Mouse (Mus musculus): ENCODE results near the gene H2-Q7.
"Not testable (repeated sequence)": the region's sequence is repeated elsewhere in the genome, so short reads cannot be mapped to it uniquely, and the experiment has no call there.

Gene H2-Q7

DNA sequence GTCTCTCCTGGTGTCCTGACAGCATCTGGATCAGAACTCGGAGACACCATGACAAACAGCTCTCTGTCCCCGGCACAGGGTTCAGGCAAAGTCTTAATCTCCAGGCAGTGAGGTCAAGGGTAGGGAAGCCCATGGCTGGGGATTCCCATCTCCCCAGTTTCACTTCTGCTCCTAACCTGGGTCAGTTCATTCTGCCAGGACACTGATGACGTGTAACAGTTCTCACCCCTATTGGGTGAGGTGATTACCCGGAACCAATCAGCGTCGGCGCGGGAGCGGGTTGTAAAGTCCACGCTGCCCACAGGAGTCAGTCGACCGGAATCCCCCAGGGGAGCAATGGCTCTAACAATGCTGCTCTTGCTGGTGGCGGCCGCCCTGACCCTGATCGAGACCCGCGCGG lies at the start of gene H2-Q7:
Gene H2-Q7, plus strand, starts transcription at position 271 of the 400 bp plus-strand sequence.
- peak; percentile 32 for DNase-seq (ENCODE audit: low read depth, low spot score)

- DNase-seq (ENCODE audit: low read depth, low spot score), result not testable (repeated sequence)
These were observed 49.2 kb upstream of the H2-Q7 start for GRCm38 (mm10) chr17:35389796-35390195.

DNA sequence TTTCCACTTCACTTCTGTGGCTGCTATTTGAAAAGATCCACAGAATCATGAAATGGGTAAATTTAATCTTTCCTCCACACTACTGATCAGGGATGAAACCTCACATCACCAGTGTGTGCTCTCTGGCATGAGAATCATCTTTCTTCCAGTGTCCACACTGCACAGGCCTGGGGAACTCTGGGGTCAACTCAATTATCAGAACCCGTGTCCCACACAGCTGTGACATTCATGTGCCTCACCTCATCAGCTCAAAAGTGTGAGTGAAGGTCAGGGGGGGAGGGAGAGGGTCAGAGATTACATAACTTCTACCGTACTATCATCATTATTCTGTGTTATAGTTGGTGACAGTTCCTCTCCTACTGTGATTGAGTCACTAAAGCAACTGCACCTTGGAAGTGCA lies 46.3 kb upstream of the H2-Q7 start:
- DNase-seq (ENCODE audit: low read depth, low spot score), result not testable (repeated sequence)

DNA sequence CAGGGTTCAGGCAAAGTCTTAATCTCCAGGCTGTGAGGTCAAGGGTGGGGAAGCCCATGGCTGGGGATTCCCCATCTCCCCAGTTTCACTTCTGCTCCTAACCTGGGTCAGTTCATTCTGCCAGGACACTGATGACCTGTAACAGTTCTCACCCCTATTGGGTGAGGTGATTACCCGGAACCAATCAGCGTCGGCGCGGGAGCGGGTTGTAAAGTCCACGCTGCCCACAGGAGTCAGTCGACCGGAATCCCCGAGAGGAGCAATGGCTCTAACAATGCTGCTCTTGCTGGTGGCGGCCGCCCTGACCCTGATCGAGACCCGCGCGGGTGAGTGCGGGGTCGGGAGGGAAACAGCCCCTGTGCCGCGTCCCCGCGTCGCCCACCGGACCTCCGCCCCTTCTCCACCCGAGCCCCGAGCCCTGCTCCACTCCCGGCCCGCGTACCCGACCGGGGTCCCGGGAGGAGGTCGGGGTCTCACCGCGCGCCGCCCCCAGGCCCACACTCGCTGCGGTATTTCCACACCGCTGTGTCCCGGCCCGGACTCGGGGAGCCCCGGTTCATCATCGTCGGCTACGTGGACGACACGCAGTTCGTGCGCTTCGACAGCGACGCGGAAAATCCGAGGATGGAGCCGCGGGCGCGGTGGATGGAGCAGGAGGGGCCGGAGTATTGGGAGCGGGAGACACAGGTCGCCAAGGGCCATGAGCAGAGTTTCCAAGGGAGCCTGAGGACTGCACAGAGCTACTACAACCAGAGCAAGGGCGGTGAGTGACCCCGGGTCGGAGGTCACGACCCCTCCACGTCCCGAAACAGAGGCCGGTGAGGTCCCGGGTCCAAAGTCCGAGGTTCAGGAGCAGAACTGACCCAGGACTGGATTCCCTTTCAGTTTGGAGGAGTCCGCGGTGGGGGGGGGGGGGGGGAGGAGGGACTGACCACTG lies 44.8 kb upstream of the H2-Q7 start:
- not testable (repeated sequence) for DNase-seq (ENCODE audit: low read depth, low spot score)

DNA sequence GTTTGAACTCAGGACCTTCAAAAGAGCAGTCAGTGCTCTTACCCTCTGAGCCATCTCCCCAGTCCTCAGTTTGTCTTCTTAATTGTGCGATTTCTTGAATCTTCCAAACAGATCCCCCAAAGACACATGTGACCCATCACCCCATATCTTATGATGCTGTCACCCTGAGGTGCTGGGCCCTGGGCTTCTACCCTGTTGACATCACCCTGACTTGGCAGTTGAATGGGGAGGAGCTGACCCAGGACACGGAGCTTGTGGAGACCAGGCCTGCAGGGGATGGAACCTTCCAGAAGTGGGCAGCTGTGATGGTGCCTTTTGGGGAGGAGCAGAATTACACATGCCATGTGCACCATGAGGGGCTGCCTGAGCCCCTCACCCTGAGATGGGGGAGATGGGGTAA lies 42.0 kb upstream of the H2-Q7 start:
- not testable (repeated sequence) for DNase-seq (ENCODE audit: low read depth, low spot score)

GRCm38 (mm10) chr17:35413057-35413456 lies 25.9 kb upstream of the H2-Q7 start:
- not testable (repeated sequence) for DNase-seq (ENCODE audit: low read depth, low spot score)

DNA sequence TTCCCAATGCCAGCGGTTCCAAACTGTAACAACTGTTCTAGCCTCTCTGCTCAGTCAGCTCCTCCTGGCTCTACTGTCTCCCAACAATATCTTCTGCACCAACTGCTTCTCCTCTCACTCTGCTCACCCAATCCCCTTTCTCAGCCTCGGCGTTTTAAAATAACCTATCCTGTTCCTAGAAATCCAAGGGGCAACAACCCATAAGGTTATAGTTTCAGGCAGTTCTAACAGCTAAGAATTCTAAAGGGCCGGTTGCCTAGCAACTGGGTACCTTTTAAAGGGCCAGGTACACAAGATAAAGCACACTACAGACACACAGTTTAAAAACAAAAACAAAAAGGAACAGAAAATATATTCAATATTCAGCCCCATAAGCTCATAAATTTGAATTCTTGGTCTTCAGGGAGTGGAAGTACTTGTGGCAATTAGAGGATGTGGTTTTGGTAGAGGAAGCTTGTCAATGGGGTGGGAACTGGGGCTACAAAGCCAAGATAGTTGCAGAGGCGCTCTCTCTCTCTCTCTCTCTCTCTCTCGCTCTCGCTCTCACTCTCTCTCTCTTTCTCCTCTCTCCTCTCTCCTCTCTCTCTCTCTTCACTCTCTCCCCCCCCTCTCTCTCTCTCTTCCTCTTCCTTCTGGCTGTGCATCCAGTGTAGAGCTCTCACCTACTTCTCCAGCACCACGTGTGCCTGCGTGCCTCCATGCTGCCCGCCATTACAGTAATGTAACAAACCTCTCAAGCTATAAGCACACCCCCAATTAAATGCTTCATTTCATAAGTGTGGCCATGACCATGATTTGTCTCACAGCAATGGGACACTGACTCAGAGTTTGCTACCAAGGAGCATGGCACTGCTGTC lies 23.5 kb upstream of the H2-Q7 start:
- DNase-seq (ENCODE audit: low read depth, low spot score), result not testable (repeated sequence)

GRCm38 (mm10) chr17:35418772-35419171 lies 20.2 kb upstream of the H2-Q7 start:
- no peak for DNase-seq (ENCODE audit: low read depth, low spot score)

DNA sequence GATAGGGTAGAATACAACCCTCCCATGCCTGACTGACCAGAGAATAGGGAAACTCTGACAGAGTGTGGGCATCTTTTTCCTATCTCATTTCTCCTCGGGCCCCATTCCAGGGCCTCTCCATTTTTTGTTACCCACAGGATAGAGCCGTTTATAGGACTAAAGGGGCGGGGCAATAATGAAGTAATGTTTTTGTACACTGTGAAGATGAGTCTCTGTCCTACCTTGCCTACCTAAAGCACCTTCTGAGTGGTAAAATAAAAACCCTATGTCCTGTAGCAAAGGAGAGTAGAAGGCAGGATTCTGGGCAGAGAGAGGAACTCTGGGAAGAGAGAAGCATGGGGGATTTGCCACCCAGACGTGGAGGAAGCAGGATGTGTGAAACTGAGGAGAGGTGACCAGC lies 19.4 kb upstream of the H2-Q7 start:
- not testable (repeated sequence) for DNase-seq (ENCODE audit: low read depth, low spot score)

DNA sequence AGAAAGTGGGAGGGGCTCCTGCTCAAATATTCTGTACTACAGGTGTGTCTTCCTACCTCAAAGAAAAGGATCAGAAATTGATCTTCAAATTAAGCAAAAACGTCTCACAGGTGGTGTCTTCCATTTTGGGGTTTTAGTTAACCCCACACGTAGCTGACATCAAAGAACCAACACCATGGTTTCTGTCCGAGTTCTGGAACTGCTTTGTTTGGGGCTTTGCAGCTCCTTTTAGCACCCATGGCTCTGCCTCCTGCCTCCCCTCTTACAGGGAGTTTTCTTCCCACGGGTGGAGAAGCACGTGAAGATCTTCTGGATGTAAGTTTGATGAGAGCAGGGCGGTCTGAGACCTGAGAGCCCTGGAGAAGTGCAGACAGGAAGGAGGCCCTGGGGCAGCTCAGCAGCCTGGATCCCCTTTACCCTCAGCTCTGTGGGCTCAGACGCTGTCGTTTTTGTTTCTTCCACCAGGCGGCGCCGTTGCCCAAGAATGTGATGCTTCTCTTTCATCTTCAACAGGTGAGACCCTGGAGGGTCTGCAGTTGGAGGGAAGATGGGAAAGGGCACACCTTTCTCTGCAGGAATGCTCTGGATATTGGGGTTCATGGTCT lies 18.6 kb upstream of the H2-Q7 start:
- not testable (repeated sequence) for DNase-seq (ENCODE audit: low read depth, low spot score)

DNA sequence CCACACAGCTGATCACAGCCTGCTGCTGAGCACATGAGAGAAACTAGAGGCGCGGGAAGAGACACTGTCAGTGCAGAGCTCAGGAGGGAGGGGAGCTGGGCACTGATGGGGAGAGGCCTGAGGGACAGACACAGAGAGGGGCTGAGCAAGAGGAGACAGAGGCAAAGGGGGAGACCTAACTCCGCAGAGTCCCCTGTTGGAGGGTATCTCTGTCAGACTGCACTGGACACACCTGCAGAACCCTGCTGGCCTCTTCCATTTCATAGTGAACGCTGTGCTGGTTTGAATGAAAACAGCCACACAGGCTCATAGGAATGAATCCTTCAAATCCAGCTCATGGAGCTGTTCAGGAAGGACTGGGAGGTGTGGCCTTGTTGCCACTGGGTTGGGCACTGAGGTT lies 17.6 kb upstream of the H2-Q7 start:
- not testable (repeated sequence) for DNase-seq (ENCODE audit: low read depth, low spot score)

- DNase-seq (ENCODE audit: low read depth, low spot score), result not testable (repeated sequence)
These were observed 16.6 kb upstream of the H2-Q7 start for GRCm38 (mm10) chr17:35422360-35422759.

DNA sequence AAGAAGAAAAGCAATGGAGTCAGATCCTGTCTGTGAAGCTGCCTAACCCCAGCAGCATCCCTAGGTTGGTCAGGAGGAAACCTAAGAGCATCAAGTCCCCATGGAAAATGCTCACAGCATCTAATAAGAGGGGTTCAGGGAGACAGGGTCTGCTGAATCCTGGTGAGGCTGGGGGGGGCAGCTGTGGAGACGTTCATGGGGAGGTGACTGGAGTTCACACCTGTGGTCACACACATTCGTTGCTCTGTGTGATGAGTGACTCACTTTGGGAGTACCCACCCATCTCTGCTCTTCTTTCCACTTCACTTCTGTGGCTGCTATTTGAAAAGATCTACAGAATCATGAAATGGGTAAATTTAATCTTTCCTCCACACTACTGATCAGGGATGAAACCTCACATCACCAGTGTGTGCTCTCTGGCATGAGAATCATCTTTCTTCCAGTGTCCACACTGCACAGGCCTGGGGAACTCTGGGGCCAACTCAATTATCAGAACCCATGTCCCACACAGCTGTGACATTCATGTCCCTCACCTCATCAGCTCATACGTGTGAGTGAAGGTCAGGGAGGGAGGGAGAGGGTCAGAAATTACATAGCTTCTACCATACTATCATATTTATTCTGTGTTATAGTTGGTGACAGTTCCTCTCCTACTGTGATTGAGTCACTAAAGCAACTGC lies 15.7 kb upstream of the H2-Q7 start:
- DNase-seq (ENCODE audit: low read depth, low spot score), result not testable (repeated sequence)

DNA sequence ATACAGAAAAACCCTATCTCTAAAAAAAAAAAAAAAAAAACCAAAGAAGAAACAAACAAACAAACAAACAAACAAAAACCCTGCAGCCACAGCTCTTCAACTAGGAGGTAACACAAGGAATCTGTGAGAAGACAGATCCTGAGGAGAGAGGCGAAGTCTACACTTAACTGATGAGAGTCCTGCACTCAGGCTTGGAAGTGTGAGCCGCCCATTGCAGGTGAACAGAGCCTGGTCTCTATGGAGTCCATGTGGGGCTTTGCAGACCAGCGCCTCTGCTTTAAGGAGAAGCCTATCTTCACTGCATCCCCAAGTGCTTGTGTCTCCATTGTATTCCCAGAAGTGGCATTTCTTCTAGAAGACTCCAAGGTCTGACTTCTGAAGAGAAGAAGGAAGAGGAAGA lies 14.8 kb upstream of the H2-Q7 start:
- DNase-seq (ENCODE audit: low read depth, low spot score), result not testable (repeated sequence)

DNA sequence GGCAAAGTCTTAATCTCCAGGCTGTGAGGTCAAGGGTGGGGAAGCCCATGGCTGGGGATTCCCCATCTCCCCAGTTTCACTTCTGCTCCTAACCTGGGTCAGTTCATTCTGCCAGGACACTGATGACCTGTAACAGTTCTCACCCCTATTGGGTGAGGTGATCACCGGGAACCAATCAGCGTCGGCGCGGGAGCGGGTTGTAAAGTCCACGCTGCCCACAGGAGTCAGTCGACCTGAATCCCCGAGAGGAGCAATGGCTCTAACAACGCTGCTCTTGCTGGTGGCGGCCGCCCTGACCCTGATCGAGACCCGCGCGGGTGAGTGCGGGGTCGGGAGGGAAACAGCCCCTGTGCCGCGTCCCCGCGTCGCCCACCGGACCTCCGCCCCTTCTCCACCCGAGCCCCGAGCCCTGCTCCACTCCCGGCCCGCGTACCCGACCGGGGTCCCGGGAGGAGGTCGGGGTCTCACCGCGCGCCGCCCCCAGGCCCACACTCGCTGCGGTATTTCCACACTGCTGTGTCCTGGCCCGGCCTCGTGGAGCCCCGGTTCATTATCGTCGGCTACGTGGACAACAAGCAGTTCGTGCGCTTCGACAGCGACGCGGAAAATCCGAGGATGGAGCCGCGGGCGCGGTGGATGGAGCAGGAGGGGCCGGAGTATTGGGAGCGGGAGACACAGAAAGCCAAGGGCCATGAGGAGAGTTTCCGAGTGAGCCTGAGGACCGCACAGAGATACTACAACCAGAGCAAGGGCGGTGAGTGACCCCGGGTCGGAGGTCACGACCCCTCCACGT lies 14.1 kb upstream of the H2-Q7 start, which contains the start of gene H2-Q6:
Gene H2-Q6, plus strand, starts transcription at position 227 of the 793 bp plus-strand sequence.
- not testable (repeated sequence) for DNase-seq (ENCODE audit: low read depth, low spot score)

- DNase-seq (ENCODE audit: low read depth, low spot score), result not testable (repeated sequence)
These were observed 13.5 kb upstream of the H2-Q7 start for GRCm38 (mm10) chr17:35425474-35425873.

DNA sequence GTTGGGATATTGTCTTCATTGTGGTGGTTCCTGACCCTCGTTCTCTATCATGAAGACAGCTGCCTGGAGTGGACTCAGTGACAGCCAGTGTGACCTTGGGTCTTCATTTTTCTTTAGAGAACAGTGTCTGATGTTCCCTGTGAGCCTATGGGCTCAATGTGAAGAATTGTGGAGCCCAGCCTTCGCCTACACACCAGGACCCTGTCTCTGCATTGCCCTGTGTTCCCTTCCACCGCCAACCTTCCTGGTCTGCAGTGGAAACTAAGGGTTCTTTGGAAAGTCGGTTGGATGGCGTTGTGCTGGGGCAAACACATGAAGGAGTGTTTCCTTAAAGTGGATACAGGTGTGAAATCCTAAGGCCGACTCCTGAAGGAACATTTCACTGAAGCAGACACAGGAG lies 10.1 kb upstream of the H2-Q7 start:
- not testable (repeated sequence) for DNase-seq (ENCODE audit: low read depth, low spot score)

GRCm38 (mm10) chr17:35430671-35431070 lies 8.3 kb upstream of the H2-Q7 start:
- not testable (repeated sequence) for DNase-seq (ENCODE audit: low read depth, low spot score)

GRCm38 (mm10) chr17:35432167-35432566 lies 6.8 kb upstream of the H2-Q7 start:
- DNase-seq (ENCODE audit: low read depth, low spot score), result not testable (repeated sequence)

DNA sequence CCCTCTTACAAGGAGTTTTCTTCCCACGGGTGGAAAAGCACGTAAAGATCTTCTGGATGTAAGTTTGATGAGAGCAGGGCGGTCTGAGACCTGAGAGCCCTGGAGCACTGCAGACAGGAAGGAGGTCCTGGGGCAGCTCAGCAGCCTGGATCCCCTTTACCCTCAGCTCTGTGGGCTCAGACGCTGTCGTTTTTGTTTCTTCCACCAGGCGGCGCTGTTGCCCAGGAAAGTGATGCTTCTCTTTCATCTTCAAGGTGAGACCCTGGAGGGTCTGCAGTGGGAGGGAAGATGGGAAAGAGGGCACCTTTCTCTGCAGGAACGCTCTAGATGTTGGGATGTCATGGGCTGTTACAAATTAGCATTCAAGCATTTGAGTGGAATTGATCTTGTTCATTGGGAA lies 4.1 kb upstream of the H2-Q7 start:
- not testable (repeated sequence) for DNase-seq (ENCODE audit: low read depth, low spot score)
